Mouse (Mus musculus) ES-CJ7 (cell line): ENCODE results near the gene Gm5615.

Experiments
- DNase-seq: peaks from one replicate; pipeline ENCODE4 v3.0.0; 2011; ENCODE audit warnings: low read depth, low spot score

Gm5615 gene

DNA sequence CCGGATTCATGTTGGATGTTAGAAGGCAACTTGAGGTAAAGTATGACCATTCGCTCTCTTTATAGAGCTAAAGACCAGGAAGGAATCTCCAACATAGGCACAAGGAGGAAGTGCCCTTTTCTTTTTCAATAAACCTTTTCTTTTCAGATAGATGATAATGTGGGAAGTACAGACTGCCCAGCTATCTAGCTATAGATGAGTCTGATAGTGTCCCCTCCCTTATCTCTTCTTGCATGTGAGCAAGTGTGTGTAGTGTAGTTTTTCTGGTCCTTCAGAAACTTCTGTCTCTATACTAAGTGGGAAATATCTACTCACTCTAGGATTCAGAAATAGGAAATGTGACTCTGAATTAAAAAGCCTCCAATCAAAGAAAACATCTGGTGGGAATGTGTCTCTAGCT, at the start of gene Gm5615:
Gene Gm5615, minus strand, starts transcription at position 101 of the 400 bp plus-strand sequence.
- DNase-seq, result no peak

DNA sequence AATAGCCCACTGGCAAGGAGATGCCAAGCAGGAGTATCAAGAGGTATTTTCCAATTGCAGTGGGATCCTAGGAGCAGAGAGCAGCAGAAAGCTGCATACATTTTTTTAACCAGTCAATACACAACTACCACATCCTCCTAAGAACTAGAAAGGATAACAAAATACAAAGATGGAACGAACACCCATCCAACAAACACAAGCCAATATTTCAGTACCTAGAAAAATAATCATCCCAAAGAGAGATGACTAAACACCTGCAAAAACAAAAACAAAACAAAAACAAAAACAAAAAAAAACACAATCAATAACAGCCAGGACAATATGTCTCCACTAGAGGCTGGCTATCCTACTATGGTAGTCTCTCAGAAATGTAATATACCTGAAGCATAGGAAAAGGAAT, 40.8 kb upstream of the Gm5615 start, which contains the start of gene Gm17689:
Gene Gm17689, minus strand, starts transcription at position 101 of the 400 bp plus-strand sequence.
- no peak for DNase-seq

GRCm38 (mm10) chr9:36504211-36504610, 37.6 kb downstream of the Gm5615 start:
- peak; percentile 39 for DNase-seq

DNA sequence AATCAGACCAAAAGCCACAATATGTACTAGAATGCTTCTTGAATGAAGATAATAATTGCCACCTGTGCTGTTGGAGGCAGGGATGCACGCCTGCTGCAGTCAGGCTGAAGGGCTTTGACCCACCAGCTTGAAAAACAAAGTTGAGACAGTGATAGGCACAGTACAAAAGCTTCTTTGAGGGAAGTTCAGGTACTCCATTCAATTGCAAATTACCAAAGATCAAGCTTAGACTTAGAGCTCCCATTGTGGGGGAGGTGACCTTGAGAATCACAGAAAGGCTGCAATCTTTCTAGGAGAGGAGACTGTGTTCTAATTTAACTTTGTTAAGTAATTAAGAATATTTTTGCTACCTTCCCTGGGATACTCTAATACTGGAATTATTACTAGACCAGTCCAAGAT, 45.9 kb downstream of the Gm5615 start:
- DNase-seq, result peak; percentile 86

DNA sequence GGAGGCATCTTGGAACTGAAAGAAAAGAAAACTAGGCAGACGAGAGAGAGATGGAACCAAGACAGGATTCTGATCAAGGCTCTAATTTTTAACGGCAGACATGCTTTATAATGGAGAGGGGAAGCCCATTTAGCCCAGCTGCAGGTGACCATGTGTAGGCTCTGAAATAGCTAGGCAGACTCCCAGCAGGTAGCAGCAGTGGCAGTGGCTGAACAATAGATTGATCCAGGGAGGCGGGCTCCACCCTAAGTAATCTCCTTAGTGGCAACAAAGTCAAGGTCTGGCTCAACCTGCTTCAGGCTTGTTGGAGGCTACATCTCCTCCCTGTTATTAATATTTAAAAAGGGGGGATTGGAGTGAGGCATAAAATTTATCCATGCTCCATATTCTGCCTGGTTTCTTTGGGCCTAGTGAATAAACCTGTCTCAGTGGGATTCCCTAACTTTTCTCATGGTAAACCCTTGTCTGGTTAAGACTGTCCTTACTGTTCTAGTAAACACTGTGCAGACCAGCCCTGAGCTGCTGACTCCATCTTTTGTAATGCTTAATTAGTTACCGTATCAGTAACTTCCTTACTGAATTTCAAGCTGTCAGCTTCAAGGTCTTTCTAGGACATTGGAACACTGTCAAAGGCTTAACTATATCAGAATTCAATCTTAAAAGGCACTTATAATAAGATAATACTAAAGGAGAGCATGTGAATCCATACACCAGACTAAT, 47.1 kb downstream of the Gm5615 start:
- DNase-seq, result peak; percentile 71
